Mouse (Mus musculus) myocyte (in vitro differentiated cells): ENCODE measurements around the gene Kif22.

ENCODE experiments used
- CEBPB ChIP-seq: IDR thresholded peaks from 2 replicates; pipeline ENCODE4 v1.6.1; 2011; ENCODE audit warnings: mild to moderate bottlenecking, moderate library complexity; ENCODE audit not compliant: poor library complexity, insufficient read depth, severe bottlenecking
- MAX ChIP-seq: IDR thresholded peaks from one replicate; pipeline ENCODE4 v1.6.1; 2011; ENCODE audit warnings: low read depth, mild to moderate bottlenecking, control low read depth
- MYOG ChIP-seq, 3 experiments: IDR thresholded peaks; one replicate each; pipeline ENCODE4 v1.6.1; 2011; ENCODE audit warnings: control low read depth in 2 of 3, low read depth in 2 of 3, mild to moderate bottlenecking in 2 of 3; ENCODE audit not compliant: insufficient read length in 2 of 3, control insufficient read depth in 1 of 3, insufficient read depth in 1 of 3
- POLR2A ChIP-seq: IDR thresholded peaks from one replicate; pipeline ENCODE4 v1.6.1; 2011; ENCODE audit warnings: low read depth, mild to moderate bottlenecking, control low read depth, moderate library complexity; ENCODE audit not compliant: insufficient read length
- POLR2AphosphoS2 ChIP-seq: IDR thresholded peaks from one replicate; pipeline ENCODE4 v1.6.1; 2011; ENCODE audit warnings: low read depth, control low read depth; ENCODE audit not compliant: insufficient read length
- USF1 ChIP-seq: IDR thresholded peaks from one replicate; pipeline ENCODE4 v1.6.1; 2011; ENCODE audit warnings: low read depth, mild to moderate bottlenecking, control low read depth, moderate library complexity

DNA sequence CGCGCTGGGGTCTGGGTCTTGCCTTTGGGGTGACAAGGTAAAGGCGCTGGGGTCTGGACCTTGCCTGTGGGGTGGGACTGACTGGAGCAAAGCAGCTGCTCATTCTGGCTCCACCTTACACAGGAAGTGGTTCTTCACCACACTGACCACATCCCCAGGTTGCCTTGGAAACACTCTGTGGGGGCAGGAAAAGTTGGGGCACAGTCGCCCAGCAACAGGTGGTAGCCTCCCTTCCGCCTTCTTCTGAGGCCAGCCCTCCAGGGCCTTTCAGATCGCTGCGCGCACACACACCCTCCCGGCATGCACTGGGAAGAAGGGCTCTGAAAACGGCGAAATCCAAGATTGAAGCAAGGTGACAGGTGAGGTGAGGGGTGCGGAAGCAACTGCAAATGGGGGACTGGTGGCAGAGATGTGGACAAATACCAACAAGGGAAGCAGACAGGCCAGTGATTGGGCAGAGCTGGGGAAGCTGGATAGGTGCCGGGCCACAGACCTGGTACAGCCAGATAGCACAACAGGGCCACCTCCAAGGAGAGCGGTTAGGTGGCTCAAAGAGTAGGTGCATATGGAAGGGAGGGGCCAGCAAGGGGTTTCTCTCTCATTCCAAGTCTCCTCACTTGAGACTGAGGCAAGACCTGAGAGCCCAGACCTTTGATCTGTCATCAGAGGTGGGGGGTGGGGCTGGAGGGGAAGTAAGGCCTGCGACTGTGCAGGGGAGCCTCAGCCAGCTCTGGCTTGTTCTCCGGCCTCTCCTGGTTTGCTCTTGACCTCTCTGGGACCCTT lies 49.0 kb upstream of the Kif22 start, which contains the start of gene AI467606:
- TF ChIP-seq POLR2A (peak; percentile 46), MAX (no peak), MYOG (IDR thresholded peaks at IDR 0.05; ENCODE audit: control insufficient read depth in 1 of 3, insufficient read depth in 1 of 3, insufficient read length in 2 of 3, low read depth in 2 of 3) (peak; percentile 74 to 97 (median 86)), CEBPB (no peak), USF1 (no peak), POLR2AphosphoS2 (no peak)
